Mouse (Mus musculus) CD4-positive, CD25-positive, alpha-beta regulatory T cell, adult 9 weeks (primary cell): Measurements from ENCODE around the gene Wdr54. TPM values are rescaled to one million over a fixed set of nuclear protein-coding genes. Genes with fewer than 3 reads are reported as not detected.

Source experiments
- polyA plus RNA-seq: library from polyadenylated mRNA; unstranded; fragments of 100-300 nt; shearing (Covaris generic); gene quantifications from one replicate; pipeline ENCODE4 v1.2.1, GENCODE M21; 2017

Wdr54 gene
- polyA plus RNA-seq = 1.4 TPM

DNA sequence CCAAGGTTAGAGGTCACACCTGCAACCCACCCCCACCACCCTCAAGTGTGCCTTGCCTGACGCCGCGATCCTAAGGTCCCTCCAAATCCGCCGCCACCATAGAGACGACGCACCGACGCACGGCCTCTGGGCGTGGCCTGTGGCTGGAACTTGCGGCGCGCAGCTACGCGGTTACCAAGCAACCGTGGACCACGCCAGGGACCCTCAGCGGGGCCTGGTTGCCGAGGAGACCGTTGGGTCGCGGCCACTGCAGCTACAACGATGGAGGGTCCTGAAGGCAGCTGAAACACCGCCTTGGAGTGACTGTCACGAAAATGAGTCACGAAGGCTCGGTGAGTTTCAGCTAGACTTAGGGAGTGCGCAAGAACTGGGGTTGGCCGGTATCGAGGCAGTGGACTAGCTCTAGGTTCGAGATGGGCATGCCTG, at the start of gene Wdr54, which contains the start of gene 1700003E16Rik:
Gene Wdr54 (minus strand): TSS at position 139 of the 426 bp plus-strand sequence.
Gene 1700003E16Rik (plus strand): TSS at position 146 of the 426 bp plus-strand sequence.

DNA sequence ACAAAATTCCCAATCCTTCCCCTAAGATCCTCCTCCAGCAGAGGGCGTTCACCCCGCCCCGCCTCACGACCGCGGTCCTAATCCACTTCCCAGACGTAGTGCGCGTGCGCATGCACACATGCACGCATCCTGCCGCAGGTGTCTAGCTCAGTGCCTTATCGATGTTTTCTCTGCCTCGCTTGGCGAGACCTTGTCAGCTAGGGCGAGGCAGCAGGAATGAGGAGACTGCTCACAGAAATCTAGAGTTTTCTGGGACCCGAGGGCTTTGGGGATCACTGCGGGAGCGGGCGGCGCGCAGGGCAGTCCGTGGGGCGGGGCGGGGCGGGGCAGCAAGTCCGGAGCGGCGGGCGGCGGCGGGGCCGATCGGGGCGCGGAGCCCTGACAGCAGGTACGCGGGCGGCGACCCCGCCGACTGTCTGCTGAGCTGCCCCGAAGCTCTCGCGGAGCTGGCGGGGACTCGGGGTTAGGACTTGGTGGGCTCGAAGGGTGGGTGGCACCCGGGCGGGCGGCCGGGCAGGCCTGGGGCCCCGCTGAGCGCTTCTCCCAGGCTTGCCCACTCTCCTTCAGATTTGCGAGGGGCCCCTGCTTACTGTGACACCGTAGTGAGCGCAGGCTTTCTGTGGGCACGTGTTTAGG, 9.5 kb upstream of the Wdr54 start, which contains the start of gene Dctn1:
Gene Dctn1 (plus strand): TSS at position 314 of the 636 bp plus-strand sequence.

DNA sequence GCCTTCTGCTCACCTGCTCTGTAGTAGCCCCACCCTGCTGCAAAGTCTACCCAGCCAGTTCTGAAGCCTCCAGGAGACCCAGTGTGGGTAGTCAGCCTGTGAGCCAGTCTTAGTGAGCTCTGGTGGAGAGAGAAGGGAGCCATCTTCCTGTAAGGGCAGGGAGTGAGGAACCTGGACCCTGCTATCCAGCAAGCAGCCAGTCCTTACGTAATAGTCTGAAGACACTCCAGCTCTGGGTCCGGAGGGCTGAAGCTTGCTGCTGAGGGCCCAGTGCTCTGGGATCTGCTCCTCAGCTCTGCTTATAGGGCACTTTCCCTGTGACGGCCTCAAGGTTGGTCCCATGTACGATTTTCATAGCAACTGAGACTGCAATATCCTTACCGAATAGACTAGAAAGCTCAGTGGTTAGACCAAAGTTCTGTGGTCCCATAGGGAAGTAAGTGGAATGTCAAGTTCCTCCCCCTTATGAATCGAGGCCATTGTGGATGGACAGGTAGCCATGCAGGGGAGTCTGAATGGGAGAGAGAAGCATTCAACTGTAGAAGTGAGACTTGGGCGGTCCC, 21.2 kb downstream of the Wdr54 start, which contains the start of gene Rtkn:
Gene Rtkn (plus strand): TSS at position 513 of the 563 bp plus-strand sequence.

DNA sequence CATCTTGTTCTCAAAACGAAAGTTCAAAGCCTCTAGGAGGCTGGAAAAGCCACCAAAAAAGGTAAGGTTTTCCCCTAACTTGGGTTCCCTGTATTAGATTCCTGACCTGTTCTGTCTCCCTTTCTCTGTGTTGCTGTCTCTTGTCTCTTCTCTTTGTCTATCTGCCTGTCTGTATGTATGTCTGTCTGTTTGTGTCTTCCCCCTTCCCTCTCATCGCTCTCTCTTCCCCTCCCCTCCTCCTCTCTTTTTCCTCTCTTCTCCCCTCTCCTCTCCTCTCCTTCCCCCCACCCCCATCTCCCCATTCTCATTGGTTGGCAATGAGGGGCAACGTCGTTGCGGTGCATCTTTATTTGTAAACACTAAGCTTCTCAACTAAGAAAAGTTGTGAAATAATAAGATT, 30.9 kb downstream of the Wdr54 start, which contains the start of gene Ino80b:
Gene Ino80b (minus strand): TSS at position 101 of the 400 bp plus-strand sequence.

DNA sequence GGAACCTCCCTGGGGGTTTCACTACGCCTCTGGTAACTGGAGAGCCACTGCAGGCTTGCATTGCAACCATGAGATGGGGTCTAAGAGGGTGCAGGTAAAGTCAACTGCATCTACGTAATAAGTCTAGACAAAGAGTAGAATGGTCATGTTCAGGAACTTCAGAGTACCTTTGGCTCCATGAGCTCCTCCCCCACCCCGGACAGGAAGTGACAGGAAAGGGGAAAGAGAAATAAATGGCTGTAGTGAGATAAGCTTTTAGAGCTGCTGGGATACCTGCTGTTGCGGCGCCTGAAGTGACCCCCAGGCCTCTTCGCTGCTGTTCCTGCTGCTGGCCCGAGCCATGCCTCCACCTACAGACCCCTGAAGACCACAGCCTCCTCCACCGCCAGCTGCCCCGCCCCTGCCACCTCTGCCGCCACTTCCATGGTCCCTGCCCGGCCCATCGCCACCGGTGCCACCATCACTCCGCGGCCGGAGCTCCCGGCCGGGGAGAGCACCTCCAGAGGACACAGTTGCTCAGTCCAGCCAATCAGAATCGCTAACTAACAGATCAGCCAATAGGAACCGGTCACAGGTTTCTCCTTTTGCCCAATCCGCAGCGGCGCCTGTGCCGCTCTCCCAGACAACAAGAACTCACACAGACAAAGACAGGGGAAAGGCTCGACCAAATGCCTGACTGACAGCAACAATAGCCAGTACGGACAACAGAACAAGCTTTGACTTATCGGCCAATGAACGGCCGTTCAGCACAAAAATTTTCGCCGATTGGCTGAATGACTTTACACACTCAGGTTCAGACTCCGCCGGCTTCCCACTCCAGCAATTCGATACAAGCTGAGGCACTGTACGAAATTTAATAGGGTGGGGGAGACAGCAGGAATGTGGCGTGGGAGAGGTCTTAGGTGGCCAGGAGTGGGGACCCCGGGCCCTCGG, 35.0 kb downstream of the Wdr54 start, which contains the start of gene Wbp1:
Gene Wbp1 (minus strand): TSS at position 630 of the 933 bp plus-strand sequence.

DNA sequence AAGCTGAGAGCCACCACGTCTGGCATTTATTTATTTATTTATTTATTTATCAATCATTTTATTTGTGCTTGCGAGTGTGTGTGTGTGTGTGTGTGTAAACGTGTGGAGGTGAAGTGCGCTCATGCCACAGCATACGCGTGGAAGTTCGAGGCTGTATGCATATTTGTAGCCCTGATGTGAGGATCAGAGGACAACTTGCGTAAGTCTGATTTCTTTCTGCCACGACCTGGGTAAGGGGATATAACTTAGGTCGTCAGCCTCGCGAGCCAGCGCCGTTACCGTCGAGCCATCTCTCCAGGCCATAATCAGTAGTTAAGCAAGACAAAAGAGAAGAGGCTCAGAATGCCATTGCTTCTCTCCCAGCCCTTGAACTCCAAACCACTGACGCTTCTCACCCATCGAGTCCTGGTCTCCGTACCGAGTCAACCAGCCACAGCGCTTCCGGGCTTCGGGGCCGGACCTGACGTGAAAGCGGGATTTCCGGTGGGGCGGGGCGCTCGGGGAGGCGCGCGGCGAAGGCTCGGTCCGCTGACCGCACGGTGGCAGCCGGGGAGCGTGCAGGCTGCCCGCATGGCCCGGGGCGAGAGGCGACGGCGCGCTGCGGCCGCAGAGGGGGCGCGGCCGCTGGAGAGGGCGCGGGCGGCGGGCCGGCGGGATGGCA, 41.1 kb downstream of the Wdr54 start, which contains the start of gene Mogs:
Gene Mogs (plus strand): TSS at position 486 of the 661 bp plus-strand sequence.

DNA sequence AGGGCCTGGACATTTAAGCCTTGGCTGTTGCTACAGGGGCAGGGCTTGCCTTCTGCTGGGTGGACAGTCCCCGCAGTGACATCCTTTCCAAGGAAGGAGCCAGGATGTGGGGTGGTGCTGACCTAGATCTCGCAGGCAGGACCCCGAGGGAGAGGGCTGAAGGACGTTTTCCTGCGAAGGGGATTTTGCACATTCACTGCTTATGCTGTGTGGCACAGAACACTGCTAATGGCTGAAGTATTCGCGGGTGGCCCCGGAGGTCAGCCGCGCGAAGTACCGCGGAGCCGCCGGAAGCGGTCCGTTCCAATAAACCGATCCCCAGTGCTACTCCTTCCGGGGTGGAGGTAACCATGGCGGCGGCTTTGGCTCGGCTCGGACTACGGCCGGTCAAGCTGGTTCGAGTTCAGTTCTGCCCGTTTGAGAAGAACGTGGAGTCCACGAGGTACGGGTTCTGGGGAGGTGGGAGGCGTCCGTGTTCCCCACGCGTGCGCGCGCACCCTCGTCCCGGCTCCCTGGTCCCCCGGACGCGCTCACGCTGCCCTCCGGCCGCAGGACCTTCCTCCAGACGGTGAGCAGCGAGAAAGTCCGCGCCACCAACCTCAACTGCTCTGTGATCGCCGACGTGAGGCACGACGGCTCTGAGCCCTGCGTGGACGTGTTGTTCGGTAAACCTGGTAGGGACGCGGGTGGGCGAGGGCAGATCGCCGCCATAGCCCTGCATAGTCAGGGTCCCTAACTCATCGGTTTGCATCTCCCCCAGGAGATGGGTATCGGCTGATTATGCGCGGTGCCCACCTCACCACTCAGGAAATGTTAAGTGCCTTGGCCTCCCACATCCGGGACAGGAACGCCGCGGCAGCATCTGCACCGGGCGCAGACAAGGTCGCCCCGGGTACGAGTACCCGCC, 47.2 kb downstream of the Wdr54 start, which contains the start of gene Mrpl53:
Gene Mrpl53 (plus strand): TSS at position 279 of the 907 bp plus-strand sequence.

DNA sequence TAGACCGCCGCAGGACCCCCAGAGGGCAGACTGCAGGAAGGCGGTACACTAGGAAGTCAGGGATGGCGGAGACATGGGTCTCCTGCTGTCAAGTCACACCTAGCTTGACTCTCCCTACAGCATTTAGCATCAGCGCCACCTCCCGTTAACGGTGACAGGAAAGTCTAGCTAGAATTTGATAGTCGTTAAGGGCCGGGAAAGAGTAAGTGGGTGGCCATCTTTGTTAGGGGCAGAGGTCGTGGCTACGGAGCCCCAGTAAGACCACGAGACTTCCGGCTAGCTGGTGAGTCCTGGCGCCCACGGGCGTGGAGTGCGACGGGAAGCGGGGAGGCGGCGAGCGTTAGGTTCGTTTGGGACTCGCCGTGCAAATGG, 54.9 kb downstream of the Wdr54 start, which contains the start of the genes Ccdc142 and Gm42688:
Gene Ccdc142 (plus strand): TSS at position 286 of the 372 bp plus-strand sequence.
Gene Gm42688 (plus strand): TSS at position 302 of the 372 bp plus-strand sequence.

Other genes starting within 250 kb of the Wdr54 start
- 2.9 TPM for gene Sema4f, start 216.6 kb downstream of the Wdr54 start, polyA plus RNA-seq
- 2.2 TPM for gene M1ap, start 209.5 kb downstream of the Wdr54 start, polyA plus RNA-seq
- 51.6 TPM for gene Dok1, start 122.9 kb downstream of the Wdr54 start, polyA plus RNA-seq
- 0.16 TPM for gene Loxl3, start 122.2 kb downstream of the Wdr54 start, polyA plus RNA-seq
- 371 TPM for gene Aup1, start 101.9 kb downstream of the Wdr54 start, polyA plus RNA-seq
- 70.9 TPM for gene Htra2, start 101.1 kb downstream of the Wdr54 start, polyA plus RNA-seq
- 3.3 TPM for gene Dqx1, start 98.6 kb downstream of the Wdr54 start, polyA plus RNA-seq
- gene Tlx2, start 86.1 kb downstream of the Wdr54 start, polyA plus RNA-seq = not detected
- 42.8 TPM for gene Pcgf1, start 78.5 kb downstream of the Wdr54 start, polyA plus RNA-seq
- gene Lbx2, start 70.0 kb downstream of the Wdr54 start, polyA plus RNA-seq = not detected
- 4.4 TPM for gene Ccdc142, start 54.8 kb downstream of the Wdr54 start, polyA plus RNA-seq
- gene Gm42688, start 54.8 kb downstream of the Wdr54 start, polyA plus RNA-seq = 3.9 TPM
- 65.3 TPM for gene Mrpl53, start 47.4 kb downstream of the Wdr54 start, polyA plus RNA-seq
- 4.5 TPM for gene Mogs, start 40.9 kb downstream of the Wdr54 start, polyA plus RNA-seq
- gene Wbp1, start 34.8 kb downstream of the Wdr54 start, polyA plus RNA-seq = 67.6 TPM
- 8.0 TPM for gene Ino80b, start 31.0 kb downstream of the Wdr54 start, polyA plus RNA-seq
- 0.91 TPM for gene Rtkn, start 20.9 kb downstream of the Wdr54 start, polyA plus RNA-seq
- not detected for gene 1700003E16Rik, start within 50 bp of the Wdr54 start, polyA plus RNA-seq
- 67.1 TPM for gene Dctn1, start 9.5 kb upstream of the Wdr54 start, polyA plus RNA-seq
- gene Slc4a5, start 63.4 kb upstream of the Wdr54 start, polyA plus RNA-seq = 0.94 TPM
- gene Mthfd2, start 169.5 kb upstream of the Wdr54 start, polyA plus RNA-seq = 85.7 TPM
- 67.5 TPM for gene Mob1a, start 169.6 kb upstream of the Wdr54 start, polyA plus RNA-seq
- 41.7 TPM for gene Bola3, start 192.8 kb upstream of the Wdr54 start, polyA plus RNA-seq